Mouse (Mus musculus) midbrain, embryonic 15.5 days (tissue): ENCODE results near the gene Utp6. TPM values are rescaled to one million over a fixed set of nuclear protein-coding genes. Genes with fewer than 3 reads are reported as not detected.
A peak's percentile ranks its signal among the peaks of the same experiment; 100 is the strongest.
"Not testable (repeated sequence)": the region's sequence is repeated elsewhere in the genome, so short reads cannot be mapped to it uniquely, and the experiment has no call there.

ENCODE experiments used
- ATAC-seq: fragments of 200-750 bp; cut with Nextera tagmentation; replicated peaks from 2 replicates; pipeline ENCODE4 v1.8.0; 2017; ENCODE audit warnings: moderate TSS enrichment
- H3K27ac ChIP-seq: fragments of 300-500 bp; sonication (generic); 2 replicates; pipeline ENCODE4 v1.5.1; 2015; ENCODE audit warnings: mild to moderate bottlenecking, inconsistent platforms
- H3K27me3 ChIP-seq: fragments of 300-500 bp; sonication (generic); replicated peaks from 2 replicates; pipeline ENCODE4 v1.6.1; 2015; ENCODE audit warnings: inconsistent platforms
- H3K36me3 ChIP-seq: fragments of 300-500 bp; sonication (generic); replicated peaks from 2 replicates; pipeline ENCODE4 v1.6.1; 2015; ENCODE audit warnings: inconsistent platforms
- H3K4me1 ChIP-seq: fragments of 300-500 bp; sonication (generic); 2 replicates; pipeline ENCODE4 v1.6.1; 2015; ENCODE audit warnings: inconsistent platforms
- H3K4me2 ChIP-seq: fragments of 300-500 bp; sonication (generic); 2 replicates; pipeline ENCODE4 v1.6.1; 2015; ENCODE audit warnings: inconsistent platforms, mild to moderate bottlenecking, moderate library complexity
- H3K4me3 ChIP-seq: fragments of 300-500 bp; sonication (generic); 2 replicates; pipeline ENCODE4 v1.5.1; 2015; ENCODE audit warnings: mild to moderate bottlenecking, inconsistent platforms
- H3K9ac ChIP-seq: fragments of 300-500 bp; sonication (generic); 2 replicates; pipeline ENCODE4 v1.6.1; 2015; ENCODE audit warnings: mild to moderate bottlenecking, inconsistent platforms
- H3K9me3 ChIP-seq: fragments of 300-500 bp; sonication (generic); 2 replicates; pipeline ENCODE4 v1.6.1; 2016; ENCODE audit warnings: inconsistent platforms
- WGBS: fragments of 180-500 bp; shearing (Covaris S2); methylation state at CpG from one replicate; pipeline ENCODE4 v1.1.7; 2015; ENCODE audit warnings: mixed read lengths; 5-methylcytosine and 5-hydroxymethylcytosine counted together
- polyA plus RNA-seq: library from polyadenylated mRNA; unstranded; fragments of >200 nt; fragmentation: Nextera tagmentation; extraction: Ambion mirVana; gene quantifications from 2 replicates; pipeline ENCODE4 v1.2.1, GENCODE M21; 2015

The Utp6 gene
- polyA plus RNA-seq, 1 experiment from 2014 or later = 37.0 TPM

DNA sequence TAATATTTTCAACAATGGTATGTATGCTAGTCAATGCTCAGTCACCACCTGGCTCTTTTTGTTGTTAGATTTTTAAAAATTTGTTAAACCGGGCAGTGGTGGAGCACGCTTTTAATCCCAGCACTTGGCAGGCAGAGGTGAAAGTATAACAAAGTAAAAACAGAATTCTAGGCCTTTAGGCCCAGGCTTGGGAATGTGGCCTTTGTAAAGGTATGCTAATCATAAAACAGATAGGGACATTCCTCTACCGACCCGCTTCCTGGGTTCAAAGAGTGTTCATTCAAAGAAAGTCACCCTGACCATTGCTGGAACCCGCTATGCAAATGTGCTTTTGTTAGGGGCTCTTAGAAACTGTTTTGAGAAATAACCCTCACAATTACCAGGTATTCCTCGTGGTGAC lies 14.5 kb upstream of the Utp6 start:
- 75% methylated on average over 6 of the region's 6 CpGs for WGBS
- ATAC-seq, H3K9me3 ChIP-seq, H3K27ac ChIP-seq, H3K27me3 ChIP-seq, H3K36me3 ChIP-seq, H3K4me3 ChIP-seq, H3K9ac ChIP-seq, H3K4me2 ChIP-seq: not testable (repeated sequence)
- peaks cover 17% of the 10 kb centered on the region for H3K4me1 ChIP-seq

DNA sequence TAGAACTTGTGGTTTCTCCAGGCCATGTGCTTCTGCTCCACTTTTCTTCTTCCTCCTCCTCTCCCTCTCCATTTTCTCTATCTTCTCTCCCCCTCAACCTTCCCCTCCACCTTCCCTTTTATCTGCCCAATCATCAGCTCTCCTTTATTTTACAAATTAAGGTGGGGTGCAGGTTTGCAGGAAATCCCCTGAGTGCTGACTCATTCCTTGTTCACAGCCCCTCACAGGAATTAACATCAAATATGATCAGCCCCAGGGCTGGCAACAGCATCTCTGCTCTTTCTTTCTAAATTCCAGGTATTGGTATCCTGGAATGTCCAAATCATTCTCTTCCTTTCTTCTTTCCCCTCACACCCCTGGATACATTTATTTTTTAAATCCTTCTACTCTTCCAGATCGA lies 14.0 kb upstream of the Utp6 start:
- no peaks in the 10 kb centered on the region for H3K27me3 ChIP-seq
- H3K4me2 ChIP-seq = no peak overlapping the region
- WGBS = 98% methylated on average over 1 of the region's 1 CpGs
- no peak overlapping the region for H3K27ac ChIP-seq
- H3K4me3 ChIP-seq = no peak overlapping the region
- H3K9me3 ChIP-seq = no peaks in the 10 kb centered on the region
- ATAC-seq = no peak
- no peaks in the 10 kb centered on the region for H3K36me3 ChIP-seq
- peaks cover 17% of the 10 kb centered on the region for H3K4me1 ChIP-seq
- no peak overlapping the region for H3K9ac ChIP-seq

DNA sequence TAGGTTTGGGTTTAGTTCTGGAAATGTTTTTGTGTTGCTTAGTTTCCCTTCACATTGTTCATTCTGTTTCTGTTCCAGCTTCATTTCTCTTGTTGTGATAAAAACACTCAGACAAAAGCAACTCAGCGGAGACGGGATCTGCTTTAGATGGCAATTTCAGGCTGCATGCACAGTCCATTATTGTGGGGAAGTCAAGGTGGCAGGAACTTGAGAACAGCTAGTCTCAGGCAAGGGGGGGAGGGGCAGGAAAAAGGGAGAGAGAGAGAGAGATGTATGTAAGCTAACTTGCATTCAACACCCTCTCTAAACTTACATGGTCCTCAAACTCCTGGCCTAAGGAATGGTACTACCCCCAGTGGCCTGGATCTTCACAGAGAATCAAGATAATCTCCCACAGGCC lies 13.2 kb upstream of the Utp6 start:
- WGBS = 52% methylated on average over 2 of the region's 2 CpGs

DNA sequence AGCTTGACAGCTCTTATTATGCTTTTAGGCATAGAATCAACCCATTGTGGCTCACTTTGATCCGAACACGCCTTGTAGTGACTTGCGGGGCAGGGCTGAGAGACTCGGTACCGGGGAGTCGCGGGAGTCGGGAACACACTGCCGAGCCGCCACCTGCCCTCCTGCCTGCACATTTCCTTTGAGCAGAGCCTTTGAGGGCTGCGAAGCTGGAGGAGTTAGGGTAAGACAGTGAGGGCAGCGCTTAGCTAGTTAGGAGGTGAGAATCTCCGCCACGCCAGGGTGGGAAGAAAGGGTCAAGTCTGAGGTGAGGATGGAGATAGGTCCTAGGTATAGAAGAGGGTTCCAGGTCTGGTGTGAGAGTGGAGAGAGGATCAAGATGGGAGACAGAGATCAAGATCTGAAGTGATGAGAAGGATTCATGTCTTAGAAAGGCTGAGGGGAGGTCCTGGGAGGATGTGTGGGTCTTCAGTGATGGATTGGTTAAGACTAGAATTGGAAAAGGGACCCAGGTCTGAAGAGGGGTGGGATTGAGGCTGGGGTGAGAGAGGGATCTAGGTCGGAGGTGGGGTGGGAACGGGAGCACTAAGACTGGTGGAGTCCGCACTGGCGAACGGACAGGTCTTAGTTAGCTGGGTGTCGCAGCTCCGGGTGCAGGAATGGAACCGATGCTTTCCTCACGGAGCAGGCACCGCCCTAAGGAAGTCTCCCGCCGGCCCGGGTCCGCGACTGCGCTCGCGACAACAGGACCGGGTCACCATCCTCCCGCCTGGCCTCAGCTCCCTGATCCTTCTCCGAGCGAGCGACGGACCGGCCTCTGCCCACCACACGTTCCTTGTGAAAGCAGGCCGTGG lies 11.7 kb upstream of the Utp6 start:
- H3K27me3 ChIP-seq = no peaks in the 10 kb centered on the region
- no peaks in the 10 kb centered on the region for H3K9me3 ChIP-seq
- H3K36me3 ChIP-seq = no peaks in the 10 kb centered on the region
- peaks cover 17% of the 10 kb centered on the region for H3K4me1 ChIP-seq
- 1% methylated on average over 40 of the region's 41 CpGs for WGBS
- peak overlapping the region; percentile 85 for H3K4me2 ChIP-seq
- ATAC-seq = no peak
- H3K27ac ChIP-seq = no peak overlapping the region
- H3K9ac ChIP-seq = peak overlapping the region; percentile 66
- peak overlapping the region; percentile 52 for H3K4me3 ChIP-seq

More for the DNA sequence above, 13.2 kb upstream of the Utp6 start:
- no peaks in the 10 kb centered on the region for H3K27me3 ChIP-seq
- H3K27ac ChIP-seq = no peak overlapping the region
- H3K4me3 ChIP-seq = no peak overlapping the region
- no peak overlapping the region for H3K9ac ChIP-seq
- H3K9me3 ChIP-seq = no peaks in the 10 kb centered on the region
- H3K36me3 ChIP-seq = no peaks in the 10 kb centered on the region
- peaks cover 17% of the 10 kb centered on the region for H3K4me1 ChIP-seq
- no peak for ATAC-seq
- no peak overlapping the region for H3K4me2 ChIP-seq

DNA sequence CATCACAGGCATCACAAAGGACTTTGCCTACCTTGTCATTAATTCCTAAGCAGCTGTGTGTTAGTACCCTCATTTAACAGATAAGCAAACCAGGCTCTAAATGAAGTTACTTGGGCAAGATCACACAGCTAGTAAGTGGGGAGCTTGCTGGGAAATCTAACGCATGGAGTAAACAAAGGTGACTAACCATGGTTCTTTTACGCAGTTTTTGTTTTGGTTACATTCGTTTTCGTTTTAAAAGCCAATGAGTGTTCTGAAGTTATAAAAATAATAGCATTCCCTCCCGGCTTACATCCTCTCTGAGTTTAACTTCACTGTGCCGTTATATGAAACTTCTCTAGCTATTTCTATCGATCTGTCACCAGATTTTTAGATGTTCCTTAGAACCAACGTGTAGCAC lies 10.9 kb upstream of the Utp6 start:
- Histone ChIP-seq H3K27ac (no peak overlapping the region), H3K4me1 (peaks cover 17% of the 10 kb centered on the region), H3K27me3 (no peaks in the 10 kb centered on the region), H3K4me2 (peak overlapping the region; percentile 85), H3K36me3 (no peaks in the 10 kb centered on the region), H3K9me3 (no peaks in the 10 kb centered on the region), H3K9ac (no peak overlapping the region), H3K4me3 (peak overlapping the region; percentile 52)
- no peak for ATAC-seq
- 23% methylated on average over 8 of the region's 8 CpGs for WGBS

DNA sequence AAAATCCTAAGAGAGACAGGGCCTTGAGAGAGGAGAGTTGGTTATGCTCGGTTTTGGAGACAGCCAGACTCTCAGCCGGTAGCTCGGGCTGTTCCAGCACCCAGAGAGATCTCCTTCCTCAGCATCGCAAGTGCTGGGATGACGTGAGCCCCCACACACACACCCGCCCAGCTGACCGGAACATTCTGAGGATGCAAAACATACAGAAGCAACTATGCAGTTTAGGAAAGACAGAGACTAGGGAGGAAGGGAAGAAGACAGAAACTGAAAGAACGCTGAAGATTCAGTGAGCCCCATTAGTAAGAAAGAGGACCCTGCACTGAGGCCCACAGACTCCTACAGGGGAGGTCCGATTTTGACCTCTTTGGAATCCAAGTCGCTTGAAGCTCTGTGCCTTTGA lies 5.6 kb upstream of the Utp6 start:
- Histone ChIP-seq H3K4me3 (no peak overlapping the region), H3K4me1 (0 out of 2 replicates have a peak, but pooled peaks cover 2% of the 10 kb centered on the region), H3K36me3 (no peaks in the 10 kb centered on the region), H3K27me3 (0 out of 2 replicates have a peak, but pooled peaks cover 2% of the 10 kb centered on the region), H3K9me3 (no peaks in the 10 kb centered on the region), H3K4me2 (no peak overlapping the region), H3K9ac (no peak overlapping the region), H3K27ac (no peak overlapping the region)
- 79% methylated on average over 10 of the region's 10 CpGs for WGBS
- no peak for ATAC-seq

DNA sequence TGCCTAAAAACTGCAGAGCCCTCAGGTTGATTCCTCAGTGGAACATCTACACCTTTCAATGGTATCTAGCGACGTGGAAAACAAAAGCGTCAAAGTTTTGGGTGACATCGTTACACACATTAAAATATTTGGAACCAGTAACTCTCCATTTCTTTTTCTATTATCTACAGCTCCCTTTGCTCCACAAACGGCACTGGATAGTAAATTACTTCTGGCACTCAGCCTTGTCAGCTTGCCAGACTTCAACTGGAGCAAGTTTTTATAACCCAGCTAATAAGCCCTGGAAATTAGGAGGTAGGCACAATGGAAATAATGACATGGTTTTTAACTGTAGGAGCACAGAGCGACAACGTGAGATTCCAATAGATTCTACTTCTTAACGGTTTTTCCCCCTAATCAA lies 3.7 kb upstream of the Utp6 start:
- Histone ChIP-seq H3K9ac (no peak overlapping the region), H3K4me1 (peaks cover 11% of the 10 kb centered on the region), H3K4me2 (no peak overlapping the region), H3K27me3 (0 out of 2 replicates have a peak, but pooled peaks cover 2% of the 10 kb centered on the region), H3K9me3 (no peaks in the 10 kb centered on the region), H3K36me3 (no peaks in the 10 kb centered on the region), H3K27ac (no peak overlapping the region), H3K4me3 (no peak overlapping the region)
- WGBS = 58% methylated on average over 8 of the region's 8 CpGs
- no peak for ATAC-seq

DNA sequence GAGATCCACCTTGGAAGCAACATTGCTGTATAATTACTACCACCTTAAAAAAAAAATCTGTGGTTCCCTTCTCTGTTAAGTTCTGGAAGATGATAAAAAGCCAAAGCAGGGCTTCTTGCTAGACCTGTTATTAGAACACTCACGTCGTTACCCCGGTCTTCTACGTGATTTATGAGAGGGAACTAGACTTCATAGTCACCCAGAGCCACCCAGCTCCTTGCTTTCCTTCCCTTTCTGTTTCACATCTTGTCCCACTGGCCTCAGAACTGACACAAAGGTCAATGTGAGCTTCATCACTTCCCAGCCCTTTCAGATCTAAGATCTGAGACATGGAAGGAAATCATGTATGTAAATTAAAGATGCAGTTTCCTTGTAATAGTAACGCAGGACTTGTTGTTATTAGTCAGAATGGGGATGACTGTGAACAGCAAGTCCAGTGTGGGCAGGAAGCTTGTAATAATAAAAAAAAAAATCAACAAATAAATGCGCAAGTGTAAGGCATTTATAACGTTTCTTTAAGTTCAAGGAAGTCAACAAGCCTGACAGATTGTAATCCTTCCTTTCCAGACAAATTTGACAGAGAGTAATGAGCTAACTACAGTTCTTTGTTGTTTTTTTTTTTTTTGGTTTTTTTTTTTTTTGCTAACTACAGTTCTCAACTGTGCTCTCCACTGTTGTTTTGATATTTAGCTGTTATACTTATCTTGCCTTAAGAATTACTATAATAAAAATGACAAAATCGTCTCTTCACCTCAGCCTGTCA lies 1.2 kb upstream of the Utp6 start:
- Histone ChIP-seq H3K27ac (no peak overlapping the region), H3K9ac (no peak overlapping the region), H3K9me3 (no peaks in the 10 kb centered on the region), H3K4me2 (peak overlapping the region; percentile 70; the same call in 1 of the 2 replicates), H3K36me3 (peaks cover 8% of the 10 kb centered on the region), H3K4me1 (peaks cover 14% of the 10 kb centered on the region), H3K27me3 (0 out of 2 replicates have a peak, but pooled peaks cover 2% of the 10 kb centered on the region), H3K4me3 (no peak overlapping the region)
- WGBS = 73% methylated on average over 8 of the region's 8 CpGs
- no peak for ATAC-seq

DNA sequence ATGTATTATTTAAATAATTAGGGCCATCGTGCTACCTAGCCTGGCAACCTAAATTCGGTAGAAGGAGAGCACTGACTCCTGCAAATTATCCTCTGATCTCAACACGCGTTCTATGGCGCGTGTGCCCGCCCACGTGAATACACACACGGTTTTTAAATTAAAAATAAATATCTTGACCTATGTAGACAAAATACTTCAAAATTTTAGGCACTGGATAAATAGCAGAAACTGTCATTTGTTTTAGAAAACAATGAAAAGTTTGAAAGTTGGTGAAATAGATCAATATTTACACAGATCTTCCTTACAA lies 640 bp upstream of the Utp6 start:
- peak overlapping the region; percentile 70 for H3K4me2 ChIP-seq
- peak overlapping the region; percentile 65; the same call in 1 of the 2 replicates for H3K27ac ChIP-seq
- 3% methylated on average over 9 of the region's 9 CpGs for WGBS
- H3K36me3 ChIP-seq = peaks cover 13% of the 10 kb centered on the region
- H3K9me3 ChIP-seq = no peaks in the 10 kb centered on the region
- peak overlapping the region; percentile 71 for H3K4me3 ChIP-seq
- H3K27me3 ChIP-seq = 0 out of 2 replicates have a peak, but pooled peaks cover 2% of the 10 kb centered on the region
- H3K9ac ChIP-seq = peak overlapping the region; percentile 42
- peaks cover 14% of the 10 kb centered on the region for H3K4me1 ChIP-seq
- peak; percentile 37; the same call in 1 of the 2 replicates for ATAC-seq

DNA sequence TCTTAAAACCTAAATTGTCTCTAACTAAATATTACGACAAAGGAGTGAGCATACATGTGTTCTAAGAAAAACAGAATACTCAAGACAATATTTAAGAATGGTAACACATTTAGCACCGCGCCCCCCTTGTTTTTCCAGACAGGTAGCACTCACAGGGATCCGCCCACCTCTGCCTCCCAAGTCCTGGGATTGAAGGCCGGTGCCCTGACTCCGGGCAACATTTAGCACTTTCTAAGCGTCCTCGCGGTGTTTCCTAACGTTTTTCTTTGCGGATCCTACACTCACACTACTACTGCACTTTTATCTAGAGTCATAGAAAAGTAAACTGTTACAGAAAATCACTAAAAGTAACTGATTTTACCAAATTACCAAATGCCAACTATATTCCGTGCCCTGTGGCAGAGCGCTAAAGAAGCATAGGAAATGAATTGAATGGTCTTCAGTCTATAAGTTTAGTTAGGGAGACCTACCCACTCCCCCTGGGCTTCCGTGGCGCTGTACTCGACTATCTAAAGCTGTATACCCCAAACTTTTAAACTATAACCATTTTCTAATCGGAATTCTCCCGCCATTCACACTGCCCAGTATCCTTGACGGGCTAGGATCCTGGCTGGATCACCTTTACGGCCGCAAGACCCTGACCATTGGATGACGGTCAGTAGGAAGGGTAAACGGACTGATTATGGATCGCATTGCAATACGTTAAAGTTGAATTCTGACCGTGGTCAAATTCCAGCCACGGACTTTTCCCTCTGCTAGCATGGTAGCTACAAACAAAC lies 655 bp downstream of the Utp6 start:
- peaks cover 21% of the 10 kb centered on the region for H3K36me3 ChIP-seq
- peaks cover 14% of the 10 kb centered on the region for H3K4me1 ChIP-seq
- 7% methylated on average over 27 of the region's 27 CpGs for WGBS
- peak overlapping the region; percentile 46; the same call in 1 of the 2 replicates for H3K27ac ChIP-seq
- peak; percentile 48 for ATAC-seq
- 0 out of 2 replicates have a peak, but pooled peaks cover 2% of the 10 kb centered on the region for H3K27me3 ChIP-seq
- H3K4me3 ChIP-seq = peak overlapping the region; percentile 71
- no peaks in the 10 kb centered on the region for H3K9me3 ChIP-seq
- peak overlapping the region; percentile 54 for H3K9ac ChIP-seq
- H3K4me2 ChIP-seq = peak overlapping the region; percentile 79

DNA sequence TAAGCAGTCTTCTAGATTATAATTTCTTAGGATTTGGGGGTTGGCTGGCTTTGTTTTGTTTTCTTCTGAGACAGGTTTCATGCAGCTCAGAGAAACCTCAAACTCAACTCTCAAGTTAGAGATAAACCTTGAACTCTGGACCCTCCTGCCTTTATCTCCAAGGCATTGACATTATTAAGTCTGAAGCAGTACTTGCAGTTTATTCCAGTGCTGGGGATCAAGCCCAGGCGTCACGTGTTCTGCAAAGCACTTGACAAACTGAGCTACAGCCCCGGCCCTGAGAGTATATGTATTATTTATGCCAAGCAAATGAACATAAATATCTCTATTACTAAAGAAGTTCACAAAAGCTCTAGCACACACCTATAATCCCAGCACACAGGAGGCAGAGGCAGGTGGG lies 14.9 kb downstream of the Utp6 start:
- WGBS = 95% methylated on average over 3 of the region's 3 CpGs
- ATAC-seq = no peak
- H3K9me3 ChIP-seq = no peaks in the 10 kb centered on the region
- H3K27me3 ChIP-seq = no peaks in the 10 kb centered on the region
- no peaks in the 10 kb centered on the region for H3K4me1 ChIP-seq
- no peak overlapping the region for H3K4me2 ChIP-seq
- H3K4me3 ChIP-seq = no peak overlapping the region
- no peak overlapping the region for H3K27ac ChIP-seq
- peaks cover 53% of the 10 kb centered on the region for H3K36me3 ChIP-seq
- no peak overlapping the region for H3K9ac ChIP-seq

DNA sequence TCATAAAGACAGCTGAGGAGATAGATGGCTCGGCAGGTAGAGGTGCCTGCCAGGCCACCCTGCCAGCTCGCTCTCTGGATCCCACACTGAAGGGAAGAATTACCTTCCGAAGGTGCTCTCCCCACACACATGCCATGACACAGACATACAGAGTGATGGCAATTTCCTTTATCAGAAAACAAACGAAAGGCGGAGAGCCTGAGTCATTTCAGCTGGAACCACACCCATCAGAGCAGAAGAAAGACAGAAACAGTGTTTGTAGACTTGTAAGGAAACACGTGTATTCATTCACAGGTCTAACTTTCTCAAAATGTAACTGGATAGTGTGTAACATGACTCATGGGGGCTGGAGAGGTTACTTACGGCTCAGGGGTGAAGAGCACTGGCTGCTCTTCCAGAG lies 18.6 kb downstream of the Utp6 start:
- H3K9me3 ChIP-seq = no peaks in the 10 kb centered on the region
- ATAC-seq = no peak
- no peak overlapping the region for H3K27ac ChIP-seq
- no peak overlapping the region for H3K4me2 ChIP-seq
- no peak overlapping the region for H3K9ac ChIP-seq
- WGBS = 94% methylated on average over 7 of the region's 7 CpGs
- H3K36me3 ChIP-seq = peaks cover 47% of the 10 kb centered on the region
- H3K4me3 ChIP-seq = no peak overlapping the region
- H3K4me1 ChIP-seq = no peaks in the 10 kb centered on the region
- H3K27me3 ChIP-seq = no peaks in the 10 kb centered on the region
